Mouse (Mus musculus): ENCODE data around the gene Myo1a.

The Myo1a gene

GRCm38 (mm10) chr10:127675859-127676398 lies 29.0 kb upstream of the Myo1a start:
- DNase-seq, result no peak

GRCm38 (mm10) chr10:127676691-127677548 lies 28.1 kb upstream of the Myo1a start:
- DNase-seq, result peak; percentile 91 to 96

GRCm38 (mm10) chr10:127677591-127678336 lies 27.2 kb upstream of the Myo1a start:
- peak; percentile 16 to 72 for DNase-seq

- DNase-seq, result no peak
These were observed 25.8 kb upstream of the Myo1a start for GRCm38 (mm10) chr10:127679208-127679607.

GRCm38 (mm10) chr10:127679881-127680280 lies 25.1 kb upstream of the Myo1a start:
- no peak for DNase-seq

- DNase-seq, result no peak
These were observed 22.1 kb upstream of the Myo1a start for GRCm38 (mm10) chr10:127682886-127683285.

- no peak for DNase-seq
These were observed 13.9 kb upstream of the Myo1a start for GRCm38 (mm10) chr10:127691053-127691452.

GRCm38 (mm10) chr10:127694636-127695035 lies 10.3 kb upstream of the Myo1a start:
- peak in 1 of 2 experiments; percentile 26 for DNase-seq

- no peak for DNase-seq
These were observed 9.2 kb upstream of the Myo1a start for GRCm38 (mm10) chr10:127695775-127696174.

GRCm38 (mm10) chr10:127698966-127699365 lies 6.0 kb upstream of the Myo1a start:
- DNase-seq, result no peak

- no peak for DNase-seq
These were observed 1.7 kb upstream of the Myo1a start for GRCm38 (mm10) chr10:127703299-127703698.

- no peak for DNase-seq
These were observed 677 bp upstream of the Myo1a start for GRCm38 (mm10) chr10:127704293-127704692.

GRCm38 (mm10) chr10:127705783-127706182 lies 813 bp downstream of the Myo1a start:
- DNase-seq, result no peak

GRCm38 (mm10) chr10:127707721-127708120 lies 2.8 kb downstream of the Myo1a start:
- no peak for DNase-seq

- DNase-seq, result no peak
These were observed 3.9 kb downstream of the Myo1a start for GRCm38 (mm10) chr10:127708850-127709370.

- peak; percentile 21 to 46 for DNase-seq
These were observed 5.4 kb downstream of the Myo1a start for GRCm38 (mm10) chr10:127710331-127710730.

- DNase-seq, result no peak
These were observed 7.8 kb downstream of the Myo1a start for GRCm38 (mm10) chr10:127712736-127713135.

GRCm38 (mm10) chr10:127721671-127722418 lies 16.9 kb downstream of the Myo1a start:
- no peak for DNase-seq

GRCm38 (mm10) chr10:127724178-127724577 lies 19.2 kb downstream of the Myo1a start, which contains the start of gene Tac2:
Gene Tac2 (plus strand): TSS chr10:127724478.
- no peak for DNase-seq

GRCm38 (mm10) chr10:127725136-127725535 lies 20.2 kb downstream of the Myo1a start:
- no peak for DNase-seq

GRCm38 (mm10) chr10:127728437-127728836 lies 23.5 kb downstream of the Myo1a start:
- DNase-seq, result no peak

- no peak for DNase-seq
These were observed 25.4 kb downstream of the Myo1a start for GRCm38 (mm10) chr10:127730285-127730932.

Data from cerebellum, postnatal 25 days (tissue).